ENCODE assay signal across 9 mouse cellular contexts in the genomic region with DNA sequence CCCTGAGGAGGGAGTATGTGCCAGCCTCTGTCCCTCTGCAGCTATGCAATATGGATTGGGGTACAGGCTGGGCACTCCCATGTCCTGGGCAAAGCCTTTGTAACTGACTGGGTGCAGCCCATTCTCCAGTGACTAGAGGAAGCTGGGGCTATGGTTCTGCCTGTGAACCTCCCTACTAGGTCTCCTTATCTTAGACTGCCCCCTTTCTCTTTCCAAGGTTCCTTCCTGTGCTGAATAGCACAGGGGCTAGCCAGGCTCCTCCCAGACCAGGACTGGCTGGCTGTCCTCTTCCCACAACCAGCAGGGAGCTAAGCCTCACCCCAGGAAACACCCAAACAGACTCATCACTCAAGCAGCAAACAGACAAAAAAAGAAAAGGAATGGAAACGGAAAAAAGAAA. TPM values are rescaled to one million over a fixed set of nuclear protein-coding genes. Genes with fewer than 3 reads are reported as not detected.
A peak's percentile ranks its signal among the peaks of the same experiment; 100 is the strongest.
DNase-seq lines count a peak whose midpoint lies in the region; ATAC-seq and TF ChIP-seq lines count a peak whose summit lies in the region.
"Had no signal": no experiment of that assay in that cellular context is flagged by ENCODE, and none has a peak within 500 bp of the region (broad histone marks: within the 10 kb centered on the region; RNA-seq: fewer than 3 reads in every experiment).

No protein-coding gene starts in this region.

- H3K4me3 ChIP-seq in heart, embryonic 10.5 days: no peak overlapping the region
- H3K4me3 ChIP-seq in megakaryocyte, embryonic 14.5 days (replicated peaks): peak overlapping the region; percentile 82
- no peak overlapping the region for H3K4me3 ChIP-seq in lung, embryonic 15.5 days
- H3K4me3 ChIP-seq in myocyte: no peak overlapping the region

- H3K4me1 ChIP-seq in heart, embryonic 10.5 days: peaks cover 40% of the 10 kb centered on the region
- peaks cover 68% of the 10 kb centered on the region for H3K4me1 ChIP-seq in megakaryocyte, embryonic 14.5 days
- H3K4me1 ChIP-seq in lung, embryonic 15.5 days: peaks cover 18% of the 10 kb centered on the region

- H3K9me3 ChIP-seq in heart, embryonic 10.5 days: no peaks in the 10 kb centered on the region
- peaks cover 19% of the 10 kb centered on the region for H3K9me3 ChIP-seq in megakaryocyte, embryonic 14.5 days
- no peaks in the 10 kb centered on the region for H3K9me3 ChIP-seq in lung, embryonic 15.5 days

- H3K9ac ChIP-seq in lung, embryonic 15.5 days: no peak overlapping the region

- H3K4me2 ChIP-seq in lung, embryonic 15.5 days: no peak overlapping the region
- H3K4me2 ChIP-seq in myocyte (ENCODE audit: low read depth): peak overlapping the region; percentile 10

- H3K27ac ChIP-seq in heart, embryonic 10.5 days: peak overlapping the region; percentile 39; the same call in 1 of the 2 replicates
- H3K27ac ChIP-seq in lung, embryonic 15.5 days: peak overlapping the region; percentile 39; the same call in 1 of the 2 replicates

- no peak for DNase-seq in heart, embryonic 10.5 days (ENCODE audit: low spot score)
- no peak for DNase-seq in heart, postnatal 4 days
- no peak for DNase-seq in yolk sac, embryonic 10.5 days (ENCODE audit: low spot score)
- DNase-seq: adrenal gland, adult 2 months had no signal

- no peak for ATAC-seq in megakaryocyte, adult 5-6 weeks (ENCODE audit: poor library complexity, severe bottlenecking)
- no peak for ATAC-seq in lung, embryonic 15.5 days (ENCODE audit: borderline replicate concordance, extremely low read depth, low FRiP score, low TSS enrichment)
- ATAC-seq in megakaryocyte progenitor cell, adult 5-6 weeks (replicated peaks; ENCODE audit: poor library complexity): no peak

- no peaks in the 10 kb centered on the region for H3K79me2 ChIP-seq in myocyte (ENCODE audit: control insufficient read depth, insufficient read depth)

- no peak overlapping the region for H3ac ChIP-seq in myocyte (ENCODE audit: control insufficient read depth, insufficient read length)

- H3K27me3 ChIP-seq in heart, embryonic 10.5 days (ENCODE audit: insufficient read depth, poor library complexity, severe bottlenecking): peaks cover 79% of the 10 kb centered on the region
- peaks cover 74% of the 10 kb centered on the region for H3K27me3 ChIP-seq in megakaryocyte, embryonic 14.5 days (replicated peaks)
- H3K27me3 ChIP-seq in lung, embryonic 15.5 days: no peaks in the 10 kb centered on the region
- H3K27me3 ChIP-seq in myocyte (ENCODE audit: control insufficient read depth, insufficient read depth, insufficient read length): peaks cover 5% of the 10 kb centered on the region

- no peak for TF ChIP-seq POLR2A in myocyte (IDR thresholded peaks at IDR 0.05; ENCODE audit: insufficient read length, low read depth)

- 12% methylated on average over 1 of the region's 1 CpGs for WGBS in heart, embryonic 10.5 days
- WGBS in lung, embryonic 15.5 days: 0% methylated on average over 1 of the region's 1 CpGs

- no peaks in the 10 kb centered on the region for H3K36me3 ChIP-seq in heart, embryonic 10.5 days
- no peaks in the 10 kb centered on the region for H3K36me3 ChIP-seq in megakaryocyte, embryonic 14.5 days (replicated peaks; ENCODE audit: low read length)
- no peaks in the 10 kb centered on the region for H3K36me3 ChIP-seq in lung, embryonic 15.5 days
- no peaks in the 10 kb centered on the region for H3K36me3 ChIP-seq in myocyte (ENCODE audit: control insufficient read depth, insufficient read depth)

TF ChIP-seq in myocyte, 11 proteins besides CTCF, POLR2A, EP300 and RAD21:
- TF ChIP-seq USF1 (IDR thresholded peaks at IDR 0.05; ENCODE audit: low read depth) (no peak), MYOG (IDR thresholded peaks at IDR 0.05; ENCODE audit: control insufficient read depth in 1 of 3, insufficient read depth in 1 of 3, insufficient read length in 2 of 3, low read depth in 2 of 3) (no peak)

RNA-seq across cellular contexts. Expression of a gene that starts 32.9 kb away (rescaled TPM):
- polyA plus RNA-seq in heart, embryonic 10.5 days (2016; fragmentation: Nextera tagmentation; extraction: Ambion mirVana): 0.20 TPM in 1 of 2 replicates, not detected in the other
- total RNA-seq in heart, postnatal 4 days (2021): 1 to 10 TPM; 1.7 to 2.3 TPM
- polyA plus RNA-seq in megakaryocyte, embryonic 14.5 days (2012; ENCODE audit: insufficient read depth, low replicate concordance): 9.4 and 17.2 TPM in 2 replicates
- total RNA-seq in megakaryocyte, adult 5-6 weeks (2015): 5.2 and 8.4 TPM in 2 replicates
- 3.3 and 3.7 TPM in 2 replicates for total RNA-seq in megakaryocyte, adult 5-6 weeks (2017)
- 1.3 and 1.6 TPM in 2 replicates for polyA plus RNA-seq in lung, embryonic 15.5 days (2015; fragmentation: Nextera tagmentation; extraction: Ambion mirVana)
- polyA plus RNA-seq in myocyte (2012; fragmentation: generic; extraction: Trizol): 2.8 TPM
- not detected in 2 replicates for total RNA-seq in megakaryocyte progenitor cell, adult 5-6 weeks (2015)
- total RNA-seq in megakaryocyte progenitor cell, adult 5-6 weeks (2017): not detected in 2 replicates

RNA-seq across cellular contexts. Expression of a gene that starts 36.2 kb away (rescaled TPM):
- polyA plus RNA-seq in heart, embryonic 10.5 days (2016; fragmentation: Nextera tagmentation; extraction: Ambion mirVana): not detected in 2 replicates
- not detected for total RNA-seq in heart, postnatal 4 days (2021)
- polyA plus RNA-seq in megakaryocyte, embryonic 14.5 days (2012; ENCODE audit: insufficient read depth, low replicate concordance): 0.25 and 3.6 TPM in 2 replicates
- total RNA-seq in megakaryocyte, adult 5-6 weeks (2015): 2.4 and 4.2 TPM in 2 replicates
- total RNA-seq in megakaryocyte, adult 5-6 weeks (2017): 1.2 and 2.3 TPM in 2 replicates
- 3.2 and 4.5 TPM in 2 replicates for polyA plus RNA-seq in lung, embryonic 15.5 days (2015; fragmentation: Nextera tagmentation; extraction: Ambion mirVana)
- 0.36 TPM for polyA plus RNA-seq in myocyte (2012; fragmentation: generic; extraction: Trizol)
- total RNA-seq in megakaryocyte progenitor cell, adult 5-6 weeks (2015): not detected in 2 replicates
- not detected in 2 replicates for total RNA-seq in megakaryocyte progenitor cell, adult 5-6 weeks (2017)

RNA-seq across cellular contexts. Expression of a gene that starts 57.1 kb away (rescaled TPM):
- 34.1 and 41.2 TPM in 2 replicates for polyA plus RNA-seq in heart, embryonic 10.5 days (2016; fragmentation: Nextera tagmentation; extraction: Ambion mirVana)
- 10 to 100 TPM; 44.4 to 45.6 TPM for total RNA-seq in heart, postnatal 4 days (2021)
- 299 and 479 TPM in 2 replicates for polyA plus RNA-seq in megakaryocyte, embryonic 14.5 days (2012; ENCODE audit: insufficient read depth, low replicate concordance)
- total RNA-seq in megakaryocyte, adult 5-6 weeks (2015): 52.1 and 57.5 TPM in 2 replicates
- total RNA-seq in megakaryocyte, adult 5-6 weeks (2017): 69.2 and 77.0 TPM in 2 replicates
- 55.8 and 61.0 TPM in 2 replicates for polyA plus RNA-seq in lung, embryonic 15.5 days (2015; fragmentation: Nextera tagmentation; extraction: Ambion mirVana)
- polyA plus RNA-seq in myocyte (2012; fragmentation: generic; extraction: Trizol): 94.7 TPM
- total RNA-seq in megakaryocyte progenitor cell, adult 5-6 weeks (2015): 22.6 and 29.6 TPM in 2 replicates
- 31.4 and 45.3 TPM in 2 replicates for total RNA-seq in megakaryocyte progenitor cell, adult 5-6 weeks (2017)
